Mouse (Mus musculus): ENCODE measurements around the gene Btnl9. TPM values are rescaled to one million over a fixed set of nuclear protein-coding genes. Genes with fewer than 3 reads are reported as not detected.
"Not testable (repeated sequence)": the region's sequence is repeated elsewhere in the genome, so short reads cannot be mapped to it uniquely, and the experiment has no call there.

The Btnl9 gene
- polyA plus RNA-seq, 1 experiment from 2014 or later = 0.65 TPM

- Histone ChIP-seq H3K9me3 (ENCODE audit: control insufficient read depth, low read length) (no peaks in the 10 kb centered on the region), H3K27ac (ENCODE audit: low read depth, low read length) (peak overlapping the region; percentile 96), H3K36me3 (ENCODE audit: control insufficient read depth, insufficient read depth, low read length) (no peaks in the 10 kb centered on the region), H3K4me1 (ENCODE audit: control insufficient read depth, insufficient read depth, low read depth, low read length) (peaks cover 13% of the 10 kb centered on the region), H3K4me2 (ENCODE audit: low read length) (peak overlapping the region; percentile 80), H3K4me3 (ENCODE audit: low read length) (peak overlapping the region; percentile 80), H3K27me3 (replicated peaks; ENCODE audit: control insufficient read depth, insufficient read depth, low read length) (no peaks in the 10 kb centered on the region), H3K9ac (ENCODE audit: low read depth, low read length) (peak overlapping the region; percentile 94)
- WGBS = under 1% methylated on average over 24 of the region's 24 CpGs
- peak; percentile 75 for ATAC-seq
Observed at GRCm38 (mm10) chr11:49203771-49204497, 17.0 kb upstream of the Btnl9 start.

- Histone ChIP-seq H3K9me3 (ENCODE audit: control insufficient read depth, low read length) (no peaks in the 10 kb centered on the region), H3K9ac (ENCODE audit: low read depth, low read length) (peak within 1 kb of the TSS; percentile 94), H3K27me3 (replicated peaks; ENCODE audit: control insufficient read depth, insufficient read depth, low read length) (no peaks in the 10 kb centered on the region), H3K27ac (ENCODE audit: low read depth, low read length) (peak within 1 kb of the TSS; percentile 96), H3K36me3 (ENCODE audit: control insufficient read depth, insufficient read depth, low read length) (no peaks in the 10 kb centered on the region), H3K4me2 (ENCODE audit: low read length) (peak within 1 kb of the TSS; percentile 80), H3K4me1 (ENCODE audit: control insufficient read depth, insufficient read depth, low read depth, low read length) (peaks cover 13% of the 10 kb centered on the region), H3K4me3 (ENCODE audit: low read length) (peak within 1 kb of the TSS; percentile 80)
- WGBS = under 1% methylated on average over 35 of the region's 47 CpGs
- peak; percentile 97 for ATAC-seq
Observed at GRCm38 (mm10) chr11:49203129-49203768, 16.3 kb upstream of the Btnl9 start, which contains the start of gene Zfp62. TSS of gene Zfp62 (plus strand) at chr11:49203292.

- ATAC-seq = peak; percentile 44
- WGBS = 5% methylated on average over 10 of the region's 10 CpGs
- Histone ChIP-seq H3K9me3 (ENCODE audit: control insufficient read depth, low read length) (no peaks in the 10 kb centered on the region), H3K4me1 (ENCODE audit: control insufficient read depth, insufficient read depth, low read depth, low read length) (peaks cover 13% of the 10 kb centered on the region), H3K9ac (ENCODE audit: low read depth, low read length) (peak overlapping the region; percentile 94), H3K27ac (ENCODE audit: low read depth, low read length) (peak overlapping the region; percentile 96), H3K27me3 (replicated peaks; ENCODE audit: control insufficient read depth, insufficient read depth, low read length) (no peaks in the 10 kb centered on the region), H3K4me3 (ENCODE audit: low read length) (peak overlapping the region; percentile 80), H3K36me3 (ENCODE audit: control insufficient read depth, insufficient read depth, low read length) (no peaks in the 10 kb centered on the region), H3K4me2 (ENCODE audit: low read length) (peak overlapping the region; percentile 80)
Observed at GRCm38 (mm10) chr11:49202523-49203061, 15.6 kb upstream of the Btnl9 start.

GRCm38 (mm10) chr11:49202071-49202470, 15.1 kb upstream of the Btnl9 start:
- peak overlapping the region; percentile 80 for H3K4me2 ChIP-seq (ENCODE audit: low read length)
- H3K4me3 ChIP-seq (ENCODE audit: low read length) = peak overlapping the region; percentile 80; the same call in 1 of the 2 replicates
- WGBS = 68% methylated on average over 2 of the region's 2 CpGs
- H3K36me3 ChIP-seq (ENCODE audit: control insufficient read depth, insufficient read depth, low read length) = no peaks in the 10 kb centered on the region
- ATAC-seq = no peak
- H3K9ac ChIP-seq (ENCODE audit: low read depth, low read length) = peak overlapping the region; percentile 25; the same call in 1 of the 2 replicates
- H3K27me3 ChIP-seq (replicated peaks; ENCODE audit: control insufficient read depth, insufficient read depth, low read length) = no peaks in the 10 kb centered on the region
- no peaks in the 10 kb centered on the region for H3K9me3 ChIP-seq (ENCODE audit: control insufficient read depth, low read length)
- H3K27ac ChIP-seq (ENCODE audit: low read depth, low read length) = no peak overlapping the region
- H3K4me1 ChIP-seq (ENCODE audit: control insufficient read depth, insufficient read depth, low read depth, low read length) = peaks cover 13% of the 10 kb centered on the region

DNA sequence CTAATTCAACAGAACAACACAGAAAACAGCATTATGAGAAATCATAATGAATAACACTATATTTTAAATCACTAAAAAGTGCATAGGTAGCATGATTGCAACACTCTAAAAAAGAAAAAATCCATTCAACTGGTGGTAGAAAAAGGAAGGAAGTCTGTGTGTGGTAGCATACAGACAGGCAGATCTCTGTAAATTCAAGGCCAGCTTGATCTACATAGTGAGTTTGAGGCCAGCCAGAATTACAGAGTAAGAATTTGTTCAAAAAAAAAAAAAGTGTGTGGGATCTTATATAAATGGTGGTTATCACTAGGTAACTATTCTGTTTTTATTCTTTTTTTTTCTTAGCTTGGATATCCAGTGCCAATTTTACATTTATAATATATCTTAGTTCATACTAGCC, 14.2 kb upstream of the Btnl9 start:
- H3K27me3 ChIP-seq (replicated peaks; ENCODE audit: control insufficient read depth, insufficient read depth, low read length) = no peaks in the 10 kb centered on the region
- no peak overlapping the region for H3K4me2 ChIP-seq (ENCODE audit: low read length)
- H3K9me3 ChIP-seq (ENCODE audit: control insufficient read depth, low read length) = no peaks in the 10 kb centered on the region
- no peak for ATAC-seq
- peaks cover 13% of the 10 kb centered on the region for H3K4me1 ChIP-seq (ENCODE audit: control insufficient read depth, insufficient read depth, low read depth, low read length)
- H3K36me3 ChIP-seq (ENCODE audit: control insufficient read depth, insufficient read depth, low read length) = no peaks in the 10 kb centered on the region
- no peak overlapping the region for H3K4me3 ChIP-seq (ENCODE audit: low read length)
- H3K9ac ChIP-seq (ENCODE audit: low read depth, low read length) = no peak overlapping the region
- H3K27ac ChIP-seq (ENCODE audit: low read depth, low read length) = no peak overlapping the region

- no peak overlapping the region for H3K27ac ChIP-seq (ENCODE audit: low read depth, low read length)
- H3K4me1 ChIP-seq (ENCODE audit: control insufficient read depth, insufficient read depth, low read depth, low read length) = peaks cover 13% of the 10 kb centered on the region
- H3K9me3 ChIP-seq (ENCODE audit: control insufficient read depth, low read length) = no peaks in the 10 kb centered on the region
- ATAC-seq = no peak
- no peak overlapping the region for H3K4me3 ChIP-seq (ENCODE audit: low read length)
- H3K27me3 ChIP-seq (replicated peaks; ENCODE audit: control insufficient read depth, insufficient read depth, low read length) = no peaks in the 10 kb centered on the region
- H3K36me3 ChIP-seq (ENCODE audit: control insufficient read depth, insufficient read depth, low read length) = no peaks in the 10 kb centered on the region
- H3K9ac ChIP-seq (ENCODE audit: low read depth, low read length) = no peak overlapping the region
- H3K4me2 ChIP-seq (ENCODE audit: low read length) = no peak overlapping the region
Observed at GRCm38 (mm10) chr11:49200666-49201065, 13.7 kb upstream of the Btnl9 start.

GRCm38 (mm10) chr11:49195819-49196322, 8.9 kb upstream of the Btnl9 start:
- H3K9me3 ChIP-seq (ENCODE audit: control insufficient read depth, low read length) = no peaks in the 10 kb centered on the region
- H3K4me2 ChIP-seq (ENCODE audit: low read length) = no peak overlapping the region
- no peak overlapping the region for H3K9ac ChIP-seq (ENCODE audit: low read depth, low read length)
- 90% methylated on average over 7 of the region's 7 CpGs for WGBS
- no peaks in the 10 kb centered on the region for H3K4me1 ChIP-seq (ENCODE audit: control insufficient read depth, insufficient read depth, low read depth, low read length)
- H3K36me3 ChIP-seq (ENCODE audit: control insufficient read depth, insufficient read depth, low read length) = no peaks in the 10 kb centered on the region
- H3K27me3 ChIP-seq (replicated peaks; ENCODE audit: control insufficient read depth, insufficient read depth, low read length) = no peaks in the 10 kb centered on the region
- no peak overlapping the region for H3K27ac ChIP-seq (ENCODE audit: low read depth, low read length)
- no peak overlapping the region for H3K4me3 ChIP-seq (ENCODE audit: low read length)
- no peak for ATAC-seq

- H3K9me3 ChIP-seq (ENCODE audit: control insufficient read depth, low read length); H3K9ac ChIP-seq (ENCODE audit: low read depth, low read length); ATAC-seq; H3K27ac ChIP-seq (ENCODE audit: low read depth, low read length); H3K4me2 ChIP-seq (ENCODE audit: low read length); H3K27me3 ChIP-seq (replicated peaks; ENCODE audit: control insufficient read depth, insufficient read depth, low read length); H3K36me3 ChIP-seq (ENCODE audit: control insufficient read depth, insufficient read depth, low read length); H3K4me3 ChIP-seq (ENCODE audit: low read length); H3K4me1 ChIP-seq (ENCODE audit: control insufficient read depth, insufficient read depth, low read depth, low read length): not testable (repeated sequence)
- 93% methylated on average over 8 of the region's 9 CpGs for WGBS
Observed at GRCm38 (mm10) chr11:49194771-49195170, 7.8 kb upstream of the Btnl9 start.

DNA sequence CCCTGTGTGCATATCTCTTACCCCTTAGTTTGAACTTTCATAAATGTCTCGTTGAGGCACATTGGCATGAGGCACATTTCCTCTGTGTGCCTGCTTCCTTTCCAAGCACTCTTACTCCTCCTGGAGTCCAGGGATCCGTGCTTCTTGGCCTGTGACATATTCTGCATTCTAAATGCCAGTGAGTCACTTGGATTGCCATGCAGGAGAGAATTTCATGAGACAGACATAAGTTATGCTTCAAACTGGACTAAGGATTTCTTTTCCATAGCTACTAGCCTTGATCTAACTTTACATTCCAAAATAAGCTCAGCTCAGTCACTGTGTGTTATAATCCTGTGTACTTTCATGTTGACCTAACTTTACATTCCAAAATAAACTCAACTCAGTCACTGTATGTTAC, 4.1 kb upstream of the Btnl9 start:
- Histone ChIP-seq H3K9me3 (ENCODE audit: control insufficient read depth, low read length) (no peaks in the 10 kb centered on the region), H3K36me3 (ENCODE audit: control insufficient read depth, insufficient read depth, low read length) (no peaks in the 10 kb centered on the region), H3K4me1 (ENCODE audit: control insufficient read depth, insufficient read depth, low read depth, low read length) (no peaks in the 10 kb centered on the region), H3K27ac (ENCODE audit: low read depth, low read length) (no peak overlapping the region), H3K4me3 (ENCODE audit: low read length) (no peak overlapping the region), H3K27me3 (replicated peaks; ENCODE audit: control insufficient read depth, insufficient read depth, low read length) (no peaks in the 10 kb centered on the region), H3K4me2 (ENCODE audit: low read length) (no peak overlapping the region), H3K9ac (ENCODE audit: low read depth, low read length) (no peak overlapping the region)
- WGBS = 60% methylated on average over 2 of the region's 2 CpGs
- ATAC-seq = no peak
